Mouse (Mus musculus) layer of hippocampus, postnatal 14 days (tissue): ENCODE data around the gene Pafah1b1. TPM values are rescaled to one million over a fixed set of nuclear protein-coding genes. Genes with fewer than 3 reads are reported as not detected.

Experiments
- DNase-seq, 2 experiments: peaks; one replicate each; pipeline ENCODE4 v3.0.0; 2021 to 2022; ENCODE audit warnings: low spot score in 2 of 2, mixed read lengths in 1 of 2
- total RNA-seq, 2 experiments: library from RNA; stranded (reverse); gene quantifications; 2 replicates each; pipeline ENCODE4 v1.2.3; 2021

Pafah1b1 gene
- total RNA-seq, 2 experiments from 2014 or later = 406 to 411 TPM

- DNase-seq = no peak
These were observed 59.6 kb downstream of the Pafah1b1 start for GRCm38 (mm10) chr11:74664906-74665305.

- DNase-seq = no peak
These were observed 60.2 kb downstream of the Pafah1b1 start for GRCm38 (mm10) chr11:74664279-74664678.

DNA sequence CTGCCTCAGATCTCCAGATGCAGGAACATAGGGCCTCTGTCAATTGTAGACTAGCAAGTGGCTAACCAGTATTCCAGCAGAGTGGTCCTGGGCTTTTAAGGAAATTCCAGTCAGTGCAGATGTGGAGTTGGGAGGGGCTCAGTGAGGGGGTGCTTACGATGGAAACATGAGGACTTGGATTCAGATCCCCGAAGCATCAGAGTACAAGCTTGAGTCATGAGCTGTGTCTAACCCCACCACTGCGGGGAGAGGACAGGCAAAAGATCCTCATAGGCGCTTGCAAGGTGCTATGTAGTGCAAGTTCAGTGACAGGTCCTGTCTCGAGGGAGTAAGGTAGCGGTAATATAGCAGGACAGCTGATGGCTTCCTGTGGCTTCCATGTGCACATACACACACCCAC is 62.2 kb downstream of the Pafah1b1 start:
- DNase-seq = no peak

GRCm38 (mm10) chr11:74661641-74662040 is 62.8 kb downstream of the Pafah1b1 start:
- no peak for DNase-seq

GRCm38 (mm10) chr11:74660336-74660735 is 64.1 kb downstream of the Pafah1b1 start:
- no peak for DNase-seq

- no peak for DNase-seq
These were observed 68.5 kb downstream of the Pafah1b1 start for GRCm38 (mm10) chr11:74655941-74656340.

GRCm38 (mm10) chr11:74653385-74653784 is 71.1 kb downstream of the Pafah1b1 start:
- no peak for DNase-seq

- peak in 1 of 2 experiments; percentile 53 for DNase-seq
These were observed 71.7 kb downstream of the Pafah1b1 start for GRCm38 (mm10) chr11:74652791-74653191.

- DNase-seq = no peak
These were observed 73.8 kb downstream of the Pafah1b1 start for GRCm38 (mm10) chr11:74650576-74651100.

DNA sequence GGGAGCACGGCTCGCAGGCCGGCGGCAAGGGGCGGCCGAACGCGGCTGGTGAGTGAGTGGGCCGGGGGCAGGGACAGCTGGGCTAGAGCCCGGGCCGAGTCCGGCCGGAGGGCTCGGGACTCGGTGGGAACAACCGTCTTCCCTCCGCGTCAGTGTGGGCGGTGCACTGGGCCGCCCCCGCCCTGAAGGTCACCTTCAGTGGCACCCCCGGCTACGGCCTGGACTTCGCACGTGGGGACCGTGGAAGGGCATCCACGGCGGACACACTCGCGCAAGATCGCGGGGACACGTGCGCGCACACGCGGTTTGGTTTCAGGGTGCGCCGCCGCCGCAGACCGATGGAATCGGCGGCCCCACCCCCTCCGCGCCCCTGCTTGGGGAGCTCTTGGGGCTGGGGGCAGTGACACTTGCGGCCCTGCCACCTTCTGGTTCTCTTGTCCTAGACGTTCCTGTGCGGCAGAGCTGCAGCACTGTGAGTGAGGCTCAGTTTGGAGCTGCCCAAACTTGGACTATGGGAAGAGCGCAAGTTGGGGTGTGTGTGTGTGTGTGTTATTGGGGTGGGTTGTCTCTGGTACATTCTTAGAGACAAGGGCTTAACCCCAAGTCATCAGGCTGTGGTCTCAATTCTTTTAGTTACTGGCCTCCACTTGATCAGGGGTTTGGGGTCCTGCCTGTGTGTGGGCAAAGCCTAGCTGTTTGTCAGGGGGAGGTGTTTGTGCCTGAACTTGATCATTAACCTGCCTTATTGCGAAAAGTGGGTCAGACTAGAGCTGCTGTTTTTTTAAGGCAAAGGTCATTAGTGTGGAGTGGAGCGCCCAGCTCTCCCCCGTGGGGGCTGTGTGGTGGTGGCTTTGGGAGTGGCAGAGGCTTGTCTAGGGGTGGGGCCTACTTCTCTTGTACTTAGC is 74.6 kb downstream of the Pafah1b1 start:
- DNase-seq = no peak

GRCm38 (mm10) chr11:74649095-74649646 is 75.3 kb downstream of the Pafah1b1 start, which contains the start of gene Cluh:
TSS of gene Cluh (plus strand) at chr11:74649495.
- peak; percentile 95 to 98 for DNase-seq

- no peak for DNase-seq
These were observed 75.8 kb downstream of the Pafah1b1 start for GRCm38 (mm10) chr11:74648676-74649075.

DNA sequence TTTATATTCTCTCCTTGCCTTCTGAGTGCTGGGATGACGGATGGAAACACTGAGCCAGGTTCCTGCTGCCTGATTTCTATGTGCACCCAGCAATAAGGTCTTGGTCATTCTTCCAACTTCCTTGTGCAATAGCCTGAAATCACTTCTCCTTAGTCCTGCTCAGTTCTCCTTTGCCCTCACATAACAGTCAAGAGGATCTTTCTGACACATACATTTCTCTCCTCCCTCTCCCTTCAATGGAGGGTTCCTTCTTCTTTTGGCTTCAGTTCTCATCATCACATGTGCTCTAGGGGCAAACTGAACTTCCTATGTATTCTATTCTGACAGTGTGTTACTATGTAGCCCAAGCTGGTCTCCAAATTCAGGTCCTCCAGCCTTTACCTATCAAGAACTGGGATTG is 76.5 kb downstream of the Pafah1b1 start:
- DNase-seq = no peak

GRCm38 (mm10) chr11:74639628-74640027 is 84.8 kb downstream of the Pafah1b1 start:
- no peak for DNase-seq

DNA sequence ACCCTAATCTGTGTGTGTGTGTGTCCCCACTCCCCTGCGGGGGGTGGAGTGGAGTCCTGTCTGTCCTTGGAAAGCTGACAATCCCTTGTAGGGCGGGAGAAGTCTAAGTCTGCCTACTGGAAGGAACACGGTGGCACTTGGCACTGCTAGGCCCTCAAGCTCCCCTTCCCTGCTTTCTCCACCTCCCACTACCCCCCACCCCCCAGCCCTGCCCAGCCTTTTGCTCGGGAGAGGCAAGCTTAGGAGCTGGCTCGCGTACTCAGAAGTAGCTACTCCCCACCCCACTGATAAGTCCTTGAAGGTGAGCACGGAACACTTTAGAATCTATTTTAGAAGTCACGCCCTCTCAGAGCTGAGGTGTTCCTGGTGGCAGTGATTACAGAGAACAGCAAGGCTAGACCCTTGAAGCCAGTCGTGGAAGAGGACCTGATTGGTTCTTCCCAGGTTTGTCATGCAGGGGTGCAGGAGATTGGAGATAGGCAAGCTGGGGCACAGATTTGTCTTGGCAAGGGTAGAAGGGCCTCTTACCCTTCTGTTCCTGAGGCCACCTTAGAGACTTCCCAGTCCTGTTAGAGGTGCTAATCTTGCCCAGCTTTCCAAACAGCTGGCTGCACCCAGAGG is 85.6 kb downstream of the Pafah1b1 start:
- no peak for DNase-seq

DNA sequence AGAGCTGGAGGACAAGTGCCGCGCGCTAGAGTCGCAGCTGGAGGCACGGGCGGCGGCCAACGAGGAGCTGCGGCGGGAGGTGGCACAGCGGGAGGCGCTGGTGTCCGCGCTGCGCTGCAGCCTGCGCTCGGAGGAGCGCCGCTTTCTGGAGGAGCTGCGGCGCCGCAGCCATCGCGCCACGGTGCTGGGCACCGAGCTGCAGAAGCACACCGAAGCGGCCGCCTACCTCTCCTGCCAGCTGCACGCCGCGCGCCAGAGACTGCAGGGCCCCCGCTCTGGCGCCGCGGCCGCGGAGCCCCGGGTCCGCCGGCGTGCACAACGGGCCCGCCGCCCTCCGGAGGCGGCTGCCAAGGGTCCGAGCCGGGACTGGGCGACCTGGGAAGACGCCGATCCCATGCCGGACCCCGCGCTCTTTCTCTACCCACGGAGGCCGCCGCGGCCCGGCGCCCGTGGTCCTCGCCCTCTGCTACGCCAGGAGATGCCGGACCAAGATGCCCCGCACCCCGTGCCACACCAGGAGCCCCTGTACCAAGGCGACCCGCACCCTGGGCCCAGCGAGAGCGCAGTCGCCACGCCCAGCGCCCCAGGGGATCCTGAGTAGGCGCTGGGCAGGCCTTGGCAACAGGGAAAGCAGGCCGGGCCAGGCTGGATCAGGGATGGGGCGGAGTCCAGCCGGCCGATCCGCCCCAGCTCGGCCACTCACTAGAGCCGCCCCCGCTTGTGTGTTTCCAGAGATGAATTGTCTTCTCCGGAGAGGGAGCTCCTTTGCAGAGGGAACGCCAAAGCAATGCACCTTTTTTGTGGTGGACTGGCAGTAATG is 86.3 kb downstream of the Pafah1b1 start:
- peak; percentile 55 to 60 for DNase-seq

- DNase-seq = no peak
These were observed 87.0 kb downstream of the Pafah1b1 start for GRCm38 (mm10) chr11:74637486-74637885.

- peak; percentile 50 to 76 for DNase-seq
These were observed 89.8 kb downstream of the Pafah1b1 start for GRCm38 (mm10) chr11:74634490-74635275.

DNA sequence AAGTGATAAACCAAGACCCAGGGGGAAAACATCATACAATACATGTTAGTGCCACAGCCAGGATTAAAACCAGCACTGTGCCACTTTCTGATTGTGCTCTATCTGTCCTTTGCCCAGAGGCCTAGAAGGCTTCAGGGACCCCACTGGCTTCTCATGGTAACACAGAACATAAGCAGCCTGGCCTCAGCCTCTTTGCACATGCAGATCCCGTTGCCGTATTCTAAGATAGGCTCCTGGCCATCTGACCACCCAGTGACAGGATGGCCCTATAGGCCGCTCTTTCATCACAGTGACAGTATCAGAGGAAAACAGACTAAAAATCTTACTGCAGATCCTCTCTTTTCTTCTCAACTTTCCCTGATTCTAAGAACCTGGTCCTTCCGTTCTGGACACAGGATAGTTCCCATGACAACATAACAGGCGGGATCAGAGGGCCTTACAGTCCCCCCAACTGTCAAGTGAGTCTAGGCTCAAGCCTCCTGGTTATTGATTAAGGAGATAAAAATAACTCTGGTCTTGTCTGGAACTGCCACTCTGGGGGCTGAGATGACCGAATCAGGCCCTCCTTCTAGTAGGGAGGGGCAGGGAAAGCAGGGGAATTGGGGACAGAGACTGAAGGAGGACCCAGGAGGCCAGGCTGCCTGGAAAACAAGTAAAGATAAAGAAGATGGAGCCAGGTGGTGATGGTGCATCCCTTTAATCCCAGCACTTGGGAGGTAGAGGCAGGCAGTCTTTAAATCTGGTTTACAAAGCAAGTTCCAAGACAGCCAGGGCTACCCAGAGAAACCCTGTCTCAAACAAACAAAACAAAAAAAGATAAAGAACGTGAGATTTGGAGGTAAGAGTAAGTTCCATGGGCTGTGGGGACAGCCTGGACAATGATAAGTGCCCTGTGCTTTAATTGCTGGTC is 92.3 kb downstream of the Pafah1b1 start:
- DNase-seq = no peak
